Mouse (Mus musculus) myocyte (in vitro differentiated cells): ENCODE data around the gene Pdcl2.

Source experiments
- CEBPB ChIP-seq: IDR thresholded peaks from 2 replicates; pipeline ENCODE4 v1.6.1; 2011; ENCODE audit warnings: mild to moderate bottlenecking, moderate library complexity; ENCODE audit not compliant: poor library complexity, insufficient read depth, severe bottlenecking
- MAX ChIP-seq: IDR thresholded peaks from one replicate; pipeline ENCODE4 v1.6.1; 2011; ENCODE audit warnings: low read depth, mild to moderate bottlenecking, control low read depth
- POLR2A ChIP-seq: IDR thresholded peaks from one replicate; pipeline ENCODE4 v1.6.1; 2011; ENCODE audit warnings: low read depth, mild to moderate bottlenecking, control low read depth, moderate library complexity; ENCODE audit not compliant: insufficient read length
- TCF3 ChIP-seq: IDR thresholded peaks from one replicate; pipeline ENCODE4 v1.6.1; 2011; ENCODE audit warnings: low read depth, control low read depth; ENCODE audit not compliant: insufficient read length

GRCm38 (mm10) chr5:76360786-76361185 lies 29.8 kb upstream of the Pdcl2 start:
- TF ChIP-seq POLR2A (no peak), TCF3 (no peak), CEBPB (no peak), MAX (no peak)
